Mouse (Mus musculus): ENCODE results near the gene Tdp2.

The Tdp2 gene

GRCm38 (mm10) chr13:24851989-24852388 lies 20.5 kb downstream of the Tdp2 start:
- ChIA-PET POLR2A (interaction anchor here in 2 of 4 experiments (1.1 to 1.5 kb wide), 4 partner anchors 8 to 31 kb away, joined by 3 to 4 read pairs (median 4); no protein-coding TSS in a partner anchor), CTCF (interaction anchor here in 1 of 4 experiments (1.4 kb wide), 1 partner anchor 10 kb away, joined by 8 read pairs; no protein-coding TSS in a partner anchor)

GRCm38 (mm10) chr13:24852570-24852969 lies 21.1 kb downstream of the Tdp2 start:
- POLR2A ChIA-PET, result interaction anchor here in 2 of 4 experiments (0.6 to 1.5 kb wide), 7 partner anchors 9 to 54 kb away, joined by 3 to 4 read pairs (median 3); no protein-coding TSS in a partner anchor
- CTCF ChIA-PET, result interaction anchor here in 1 of 4 experiments (1.4 kb wide), 1 partner anchor 10 kb away, joined by 8 read pairs; no protein-coding TSS in a partner anchor

GRCm38 (mm10) chr13:24859115-24859514 lies 27.6 kb downstream of the Tdp2 start:
- ChIA-PET CTCF (no interaction called here), POLR2A (interaction anchor here in 1 of 4 experiments (0.6 kb wide), 1 partner anchor 38 kb away, joined by 3 read pairs; no protein-coding TSS in a partner anchor)

- ChIA-PET POLR2A (interaction anchor here in 1 of 4 experiments (1.1 to 1.9 kb wide), 4 partner anchors 16 to 44 kb away, joined by 3 to 8 read pairs (median 4); no protein-coding TSS in a partner anchor), CTCF (interaction anchor here in 1 of 4 experiments (1.6 kb wide), 1 partner anchor 59 kb away, joined by 3 read pairs; no protein-coding TSS in a partner anchor)
These were observed 29.6 kb downstream of the Tdp2 start for GRCm38 (mm10) chr13:24861084-24861483.

- CTCF ChIA-PET, result interaction anchor here (0.7 to 1.9 kb wide), 12 partner anchors 9 to 127 kb away, joined by 3 to 9 read pairs (median 4); no protein-coding TSS in a partner anchor
- POLR2A ChIA-PET, result interaction anchor here in 2 of 4 experiments (0.6 to 2.4 kb wide), 10 partner anchors 14 to 1123 kb away, joined by 3 to 8 read pairs (median 4); no protein-coding TSS in a partner anchor
These were observed 30.5 kb downstream of the Tdp2 start for GRCm38 (mm10) chr13:24862021-24862420.

- CTCF ChIA-PET, result interaction anchor here (0.5 to 1.9 kb wide), 24 partner anchors 10 to 149 kb away, joined by 3 to 10 read pairs (median 3); partner anchors contain the start of gene Aldh5a1 (in 1 of the 4)
- POLR2A ChIA-PET, result interaction anchor here in 2 of 4 experiments (0.6 to 2.4 kb wide), 12 partner anchors 11 to 88 kb away, joined by 3 to 7 read pairs (median 3); no protein-coding TSS in a partner anchor
These were observed 31.0 kb downstream of the Tdp2 start for GRCm38 (mm10) chr13:24862520-24862919.

- POLR2A ChIA-PET, result interaction anchor here in 3 of 4 experiments (0.9 to 2.1 kb wide), 6 partner anchors 9 to 114 kb away, joined by 3 to 5 read pairs (median 4); no protein-coding TSS in a partner anchor
- CTCF ChIA-PET, result interaction anchor here in 2 of 4 experiments (0.5 to 1.3 kb wide), 5 partner anchors 16 to 1087 kb away, joined by 3 to 5 read pairs (median 3); no protein-coding TSS in a partner anchor
These were observed 35.2 kb downstream of the Tdp2 start for GRCm38 (mm10) chr13:24866430-24867402.

GRCm38 (mm10) chr13:24867789-24868188 lies 36.3 kb downstream of the Tdp2 start:
- POLR2A ChIA-PET, result interaction anchor here in 2 of 4 experiments (0.9 to 1.4 kb wide), 4 partner anchors 15 to 115 kb away, joined by 3 to 4 read pairs (median 4); no protein-coding TSS in a partner anchor

GRCm38 (mm10) chr13:24868233-24868632 lies 36.8 kb downstream of the Tdp2 start:
- CTCF ChIA-PET, result no interaction called here
- POLR2A ChIA-PET, result interaction anchor here in 1 of 4 experiments (0.7 to 1.1 kb wide), 5 partner anchors 25 to 363 kb away, joined by 3 to 4 read pairs (median 3); no protein-coding TSS in a partner anchor

More at GRCm38 (mm10) chr13:24867789-24868188, 36.3 kb downstream of the Tdp2 start:
- CTCF ChIA-PET, result interaction anchor here in 1 of 4 experiments (0.5 kb wide), 1 partner anchor 248 kb away, joined by 3 read pairs; no protein-coding TSS in a partner anchor

- ChIA-PET CTCF (no interaction called here), POLR2A (interaction anchor here in 1 of 4 experiments (0.6 kb wide), 1 partner anchor 193 kb away, joined by 3 read pairs; no protein-coding TSS in a partner anchor)
These were observed 48.0 kb downstream of the Tdp2 start for GRCm38 (mm10) chr13:24879359-24880040.

GRCm38 (mm10) chr13:24880208-24880607 lies 48.7 kb downstream of the Tdp2 start:
- POLR2A ChIA-PET, result no interaction called here

GRCm38 (mm10) chr13:24880704-24881103 lies 49.2 kb downstream of the Tdp2 start:
- ChIA-PET POLR2A (interaction anchor here in 1 of 4 experiments (1.6 kb wide), 1 partner anchor 41 kb away, joined by 6 read pairs; no protein-coding TSS in a partner anchor), CTCF (interaction anchor here in 1 of 4 experiments (0.6 to 3.3 kb wide), 3 partner anchors 40 to 550 kb away, joined by 4 to 68 read pairs (median 19); no protein-coding TSS in a partner anchor)

More at GRCm38 (mm10) chr13:24880208-24880607, 48.7 kb downstream of the Tdp2 start:
- CTCF ChIA-PET, result interaction anchor here in 1 of 4 experiments (0.6 kb wide), 1 partner anchor 549 kb away, joined by 4 read pairs; no protein-coding TSS in a partner anchor

- POLR2A ChIA-PET, result interaction anchor here (0.5 to 1.9 kb wide), 16 partner anchors 18 to 120 kb away, joined by 3 to 7 read pairs (median 4); partner anchors contain the start of gene Aldh5a1 (in 1 of the 4)
These were observed 50.9 kb downstream of the Tdp2 start for GRCm38 (mm10) chr13:24882411-24882810.

GRCm38 (mm10) chr13:24889554-24889953 lies 58.1 kb downstream of the Tdp2 start:
- ChIA-PET CTCF (no interaction called here), POLR2A (no interaction called here)

More at GRCm38 (mm10) chr13:24882411-24882810, 50.9 kb downstream of the Tdp2 start:
- CTCF ChIA-PET, result interaction anchor here (0.5 to 3.3 kb wide), 22 partner anchors 12 to 268 kb away, joined by 3 to 68 read pairs (median 4); partner anchors contain the start of gene Aldh5a1 (in 2 of the 4)

Measured in embryonic stem cell, embryonic (primary cell).